Mouse (Mus musculus): ENCODE results near the gene Tmcc3. TPM values are rescaled to one million over a fixed set of nuclear protein-coding genes. Genes with fewer than 3 reads are reported as not detected.

Tmcc3 gene
- polyA plus RNA-seq, 1 experiment from 2014 or later: 42.9 TPM

DNA sequence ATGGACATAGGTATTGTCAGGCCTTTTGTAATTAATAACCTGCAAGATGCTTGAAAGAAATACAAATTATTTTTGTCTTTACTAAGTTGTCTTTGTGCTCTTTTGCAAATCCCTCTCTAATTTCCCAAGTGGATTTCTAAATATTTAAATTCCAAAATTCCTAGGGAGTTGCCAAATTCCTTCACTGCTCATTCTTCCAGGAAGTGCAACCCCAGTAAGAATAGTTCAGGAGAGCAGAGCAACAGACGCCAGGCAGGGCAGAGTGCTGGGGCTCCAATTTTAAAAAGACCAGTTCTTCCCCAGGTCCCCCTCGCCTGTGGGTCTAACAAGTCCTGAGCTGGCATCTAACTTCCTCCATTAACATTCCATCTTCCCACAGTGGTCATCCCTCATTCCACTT, 239.3 kb downstream of the Tmcc3 start:
- H3K79me2 ChIP-seq (ENCODE audit: inconsistent target): no peaks in the 10 kb centered on the region
- no peak overlapping the region for H3K27ac ChIP-seq
- H3K36me3 ChIP-seq (ENCODE audit: inconsistent target): no peaks in the 10 kb centered on the region
- no peak overlapping the region for H3K4me3 ChIP-seq (ENCODE audit: inconsistent target)
- 94% methylated on average over 2 of the region's 2 CpGs for WGBS (ENCODE audit: missing documents)

DNA sequence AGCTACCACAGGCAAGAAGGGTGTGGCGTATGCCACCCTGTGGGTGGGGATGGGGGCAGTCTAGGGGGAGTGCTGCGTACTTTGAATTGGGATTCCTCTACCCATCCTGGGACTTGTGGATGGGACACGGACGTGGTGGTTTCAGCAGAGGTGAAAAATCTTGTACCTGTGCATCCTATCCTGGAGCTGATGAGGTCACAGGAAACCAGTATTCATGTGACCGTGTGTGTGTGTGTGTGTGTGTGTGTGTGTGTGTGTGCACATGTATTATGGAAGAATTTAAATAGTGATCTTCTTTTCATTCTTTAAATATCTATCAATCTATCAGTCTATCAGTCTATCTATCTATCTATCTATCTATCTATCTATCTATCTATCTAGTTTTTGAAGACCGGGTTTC, 239.8 kb downstream of the Tmcc3 start:
- H3K36me3 ChIP-seq (ENCODE audit: inconsistent target): no peaks in the 10 kb centered on the region
- no peaks in the 10 kb centered on the region for H3K79me2 ChIP-seq (ENCODE audit: inconsistent target)
- 89% methylated on average over 6 of the region's 6 CpGs for WGBS (ENCODE audit: missing documents)
- H3K4me3 ChIP-seq (ENCODE audit: inconsistent target): no peak overlapping the region
- H3K27ac ChIP-seq: no peak overlapping the region

DNA sequence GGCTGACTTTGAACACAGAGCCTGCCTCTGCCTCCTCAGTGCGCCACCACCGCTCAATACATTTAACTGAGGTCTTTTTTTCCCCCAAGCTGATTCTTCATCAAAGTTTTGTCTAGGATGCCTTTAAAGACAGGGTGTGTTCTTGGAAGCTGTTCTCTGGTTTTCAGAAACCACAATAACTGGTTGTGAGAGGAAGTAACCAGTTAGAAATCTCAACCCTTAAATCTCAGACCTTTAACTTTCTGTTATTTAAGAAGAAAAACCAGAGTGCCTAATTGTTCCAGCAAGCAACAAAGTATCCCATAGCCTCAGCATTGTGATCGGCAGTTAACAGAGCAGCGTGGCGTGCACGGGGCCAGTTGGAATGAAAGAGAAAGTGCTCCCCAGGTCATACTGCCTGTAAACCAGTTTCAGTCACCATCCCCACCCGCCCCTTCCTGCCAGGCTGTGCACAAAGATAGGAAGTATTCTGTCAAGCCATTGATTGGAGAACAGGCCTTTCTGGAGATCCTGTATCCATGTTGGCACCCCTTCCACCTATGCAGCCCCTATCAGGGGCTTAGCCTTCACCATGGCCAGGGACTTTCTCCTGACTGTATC, 240.3 kb downstream of the Tmcc3 start:
- Histone ChIP-seq H3K79me2 (ENCODE audit: inconsistent target) (no peaks in the 10 kb centered on the region), H3K27ac (peak overlapping the region; percentile 19; the same call in 1 of the 2 replicates), H3K4me3 (ENCODE audit: inconsistent target) (no peak overlapping the region), H3K36me3 (ENCODE audit: inconsistent target) (no peaks in the 10 kb centered on the region)
- WGBS (ENCODE audit: missing documents): 30% methylated on average over 7 of the region's 7 CpGs

DNA sequence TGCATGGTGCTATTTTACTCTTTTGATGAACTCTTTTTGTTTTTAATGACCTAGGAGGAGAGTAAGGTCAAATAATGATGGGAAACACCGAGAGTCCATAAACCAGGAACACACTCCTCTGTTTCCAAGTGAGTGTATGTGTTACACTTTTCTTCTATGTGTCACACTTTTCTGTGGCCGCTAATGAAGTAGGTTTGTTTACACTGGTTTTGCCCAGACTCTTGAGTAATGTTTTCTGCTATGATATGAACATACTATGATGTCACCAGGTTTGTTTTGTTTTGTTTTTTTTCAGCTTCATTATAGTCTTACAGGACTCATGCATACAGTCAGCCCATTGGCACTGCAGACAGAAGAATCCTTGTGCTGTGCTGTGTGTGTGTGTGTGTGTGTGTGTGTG, 243.6 kb downstream of the Tmcc3 start:
- Histone ChIP-seq H3K4me3 (ENCODE audit: inconsistent target) (no peak overlapping the region), H3K27ac (no peak overlapping the region), H3K36me3 (ENCODE audit: inconsistent target) (no peaks in the 10 kb centered on the region), H3K79me2 (ENCODE audit: inconsistent target) (no peaks in the 10 kb centered on the region)
- 96% methylated on average over 2 of the region's 2 CpGs for WGBS (ENCODE audit: missing documents)

DNA sequence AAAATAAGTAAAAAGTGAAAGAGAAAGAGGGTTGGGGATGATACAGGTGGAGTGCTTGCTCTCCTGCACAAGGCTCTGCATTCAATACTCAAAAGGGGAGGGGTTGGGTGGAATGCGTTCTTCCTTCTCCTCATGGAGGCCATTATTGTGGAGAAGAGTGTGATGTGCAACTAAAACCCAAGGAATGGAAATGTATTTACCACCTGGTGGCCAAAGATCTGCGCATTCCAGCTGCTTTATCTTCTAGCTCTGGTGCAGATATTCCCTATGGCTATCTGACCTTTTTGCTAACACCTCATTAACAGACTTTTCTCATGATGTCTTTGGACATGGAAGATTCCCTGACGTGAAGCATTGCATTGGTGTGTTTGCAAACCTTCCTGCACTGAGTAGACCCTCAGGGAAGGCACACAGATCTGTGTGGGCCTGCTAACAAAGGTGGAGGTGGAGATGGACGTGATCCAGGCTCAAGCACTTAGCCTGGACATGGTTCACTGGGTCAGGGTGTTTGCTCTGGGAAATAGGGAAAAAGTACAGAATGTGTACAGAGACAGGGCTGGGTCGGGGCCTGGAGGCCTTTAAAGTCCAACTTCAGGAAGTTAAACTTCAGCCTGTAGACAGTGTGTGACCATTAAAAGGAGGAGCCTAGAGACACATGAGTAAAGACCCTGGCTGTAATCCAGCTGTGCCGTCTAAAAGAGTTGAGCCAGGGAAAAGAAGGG, 245.8 kb downstream of the Tmcc3 start:
- Histone ChIP-seq H3K4me3 (ENCODE audit: inconsistent target) (no peak overlapping the region), H3K36me3 (ENCODE audit: inconsistent target) (no peaks in the 10 kb centered on the region), H3K27ac (no peak overlapping the region), H3K79me2 (ENCODE audit: inconsistent target) (no peaks in the 10 kb centered on the region)
- WGBS (ENCODE audit: missing documents): 90% methylated on average over 6 of the region's 6 CpGs

DNA sequence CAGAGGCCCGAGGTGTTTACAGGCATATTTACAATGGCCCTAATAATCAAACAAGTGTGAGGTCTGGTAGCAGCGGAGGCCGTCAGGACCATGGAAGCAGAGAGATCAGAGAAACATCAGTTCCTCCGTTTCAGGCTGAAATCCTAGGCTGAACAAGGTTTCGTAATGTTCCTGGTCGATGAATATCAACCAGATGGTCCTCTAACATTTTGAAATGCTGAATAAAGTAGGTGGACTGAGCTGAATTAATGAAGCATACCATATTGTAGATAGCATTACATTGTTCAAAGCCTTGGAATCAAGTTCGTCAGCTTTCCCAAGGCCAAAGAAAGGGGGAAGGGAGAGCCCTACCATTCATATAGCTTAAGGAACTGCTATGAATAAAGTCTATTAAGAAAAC, 247.1 kb downstream of the Tmcc3 start:
- Histone ChIP-seq H3K27ac (no peak overlapping the region), H3K79me2 (ENCODE audit: inconsistent target) (no peaks in the 10 kb centered on the region), H3K4me3 (ENCODE audit: inconsistent target) (no peak overlapping the region), H3K36me3 (ENCODE audit: inconsistent target) (no peaks in the 10 kb centered on the region)
- 92% methylated on average over 7 of the region's 7 CpGs for WGBS (ENCODE audit: missing documents)

DNA sequence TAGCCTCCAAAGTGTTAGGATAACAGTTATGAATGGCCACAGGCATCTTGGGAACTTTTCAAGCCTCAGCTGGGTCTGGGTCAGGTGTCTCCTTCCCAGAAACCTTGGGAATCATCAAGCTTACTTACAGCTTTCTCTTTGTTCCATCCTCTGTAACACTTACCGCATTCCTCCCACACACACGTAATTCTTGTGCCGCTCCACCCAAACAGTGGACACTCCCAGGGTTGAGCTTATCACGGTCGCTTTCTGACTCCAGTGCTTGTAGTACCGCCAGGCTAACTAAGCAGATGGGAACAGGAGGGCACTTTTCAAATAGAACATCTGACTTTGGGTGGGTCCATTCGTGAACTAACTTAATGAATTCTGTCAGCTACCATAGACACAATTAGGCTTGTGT, 249.6 kb downstream of the Tmcc3 start:
- Histone ChIP-seq H3K4me3 (ENCODE audit: inconsistent target) (no peak overlapping the region), H3K27ac (no peak overlapping the region), H3K79me2 (ENCODE audit: inconsistent target) (no peaks in the 10 kb centered on the region), H3K36me3 (ENCODE audit: inconsistent target) (peaks cover 8% of the 10 kb centered on the region; the same call in 1 of the 2 replicates)
- 96% methylated on average over 7 of the region's 7 CpGs for WGBS (ENCODE audit: missing documents)

DNA sequence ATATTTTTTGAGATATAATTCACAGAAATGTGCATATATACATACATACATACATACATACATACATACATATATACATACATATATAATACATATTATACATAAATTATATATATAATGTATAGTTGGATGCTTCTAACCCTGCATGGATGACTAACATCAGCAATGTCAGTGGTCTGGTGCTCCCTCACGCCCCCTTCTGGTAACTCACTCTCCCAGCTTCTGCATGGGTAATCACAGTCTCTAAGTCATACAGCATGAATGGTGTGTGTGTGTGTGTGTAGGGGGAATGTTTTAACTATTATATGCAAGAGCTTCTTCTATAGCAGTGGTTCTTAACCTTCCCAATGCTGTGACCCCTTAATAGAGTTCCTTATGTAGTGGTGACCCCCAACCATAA, 250.4 kb downstream of the Tmcc3 start:
- H3K4me3 ChIP-seq (ENCODE audit: inconsistent target): no peak overlapping the region
- WGBS (ENCODE audit: missing documents): 27% methylated on average over 1 of the region's 1 CpGs

DNA sequence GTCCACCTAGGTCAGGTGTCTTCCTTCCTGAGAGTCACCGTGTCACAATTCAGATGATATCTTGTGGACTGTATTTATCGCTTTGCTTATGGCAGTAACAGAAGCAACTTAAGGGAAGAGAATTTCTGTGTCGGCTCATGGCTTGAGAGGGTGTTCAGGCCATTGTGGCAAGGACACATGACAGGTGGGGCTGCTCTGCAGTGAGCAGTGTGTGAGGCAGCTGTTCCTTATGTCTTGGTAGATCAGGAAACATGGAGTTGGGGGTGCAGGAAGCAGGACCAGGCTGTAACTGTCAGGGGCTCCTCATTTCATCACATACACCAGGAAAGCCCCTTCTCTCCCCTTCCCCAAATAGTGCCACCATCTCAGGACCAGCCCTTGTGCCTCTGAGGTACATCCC, 251.2 kb downstream of the Tmcc3 start:
- WGBS (ENCODE audit: missing documents): 92% methylated on average over 3 of the region's 3 CpGs

More for the DNA sequence above, 250.4 kb downstream of the Tmcc3 start:
- H3K79me2 ChIP-seq (ENCODE audit: inconsistent target): no peaks in the 10 kb centered on the region
- H3K36me3 ChIP-seq (ENCODE audit: inconsistent target): peaks cover 13% of the 10 kb centered on the region; the same call in 1 of the 2 replicates
- H3K27ac ChIP-seq: no peak overlapping the region

DNA sequence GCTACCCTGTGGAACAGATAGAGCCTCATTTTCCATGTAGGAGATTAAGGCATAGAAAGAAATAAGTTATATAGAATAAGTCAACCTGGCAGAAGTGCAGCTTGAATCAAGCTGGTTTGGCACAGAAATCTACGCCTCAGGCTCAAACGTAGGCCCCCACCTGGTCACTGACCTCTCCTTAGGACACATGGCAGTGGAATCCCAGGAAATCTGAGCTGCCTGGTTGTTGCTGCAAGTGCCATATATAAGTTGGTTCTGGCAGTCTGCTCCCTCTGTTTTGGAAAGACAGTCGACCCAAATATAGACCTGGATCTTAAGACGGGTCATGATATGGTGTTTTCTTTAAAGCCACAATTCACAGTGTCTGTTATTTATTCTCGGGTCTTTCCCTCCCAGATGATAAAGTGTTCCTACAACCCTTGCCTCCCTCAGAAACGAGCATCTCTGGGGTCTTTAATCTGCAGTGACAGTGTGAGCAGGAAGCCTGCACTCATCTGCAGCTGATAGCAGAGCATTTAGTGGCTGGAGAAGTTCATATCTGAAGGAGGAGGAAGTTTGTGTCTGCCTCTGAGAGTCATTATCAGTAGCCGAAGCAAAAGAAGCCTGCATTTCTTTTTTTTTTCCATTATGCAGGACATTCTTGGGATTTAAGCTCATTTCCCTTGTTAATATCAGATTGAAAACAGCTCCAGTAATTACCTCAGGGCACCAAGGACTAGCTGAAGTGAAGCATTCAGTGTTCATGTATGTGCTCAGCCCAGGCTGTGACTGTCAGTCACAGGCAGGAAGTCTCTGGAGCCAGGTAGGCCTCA, 253.9 kb downstream of the Tmcc3 start:
- Histone ChIP-seq H3K36me3 (ENCODE audit: inconsistent target) (peaks cover 13% of the 10 kb centered on the region; the same call in 1 of the 2 replicates), H3K4me3 (ENCODE audit: inconsistent target) (no peak overlapping the region), H3K27ac (no peak overlapping the region), H3K79me2 (ENCODE audit: inconsistent target) (no peaks in the 10 kb centered on the region)
- 74% methylated on average over 7 of the region's 7 CpGs for WGBS (ENCODE audit: missing documents)

More for the DNA sequence above, 251.2 kb downstream of the Tmcc3 start:
- Histone ChIP-seq H3K79me2 (ENCODE audit: inconsistent target) (no peaks in the 10 kb centered on the region), H3K36me3 (ENCODE audit: inconsistent target) (peaks cover 13% of the 10 kb centered on the region; the same call in 1 of the 2 replicates), H3K4me3 (ENCODE audit: inconsistent target) (no peak overlapping the region), H3K27ac (no peak overlapping the region)

DNA sequence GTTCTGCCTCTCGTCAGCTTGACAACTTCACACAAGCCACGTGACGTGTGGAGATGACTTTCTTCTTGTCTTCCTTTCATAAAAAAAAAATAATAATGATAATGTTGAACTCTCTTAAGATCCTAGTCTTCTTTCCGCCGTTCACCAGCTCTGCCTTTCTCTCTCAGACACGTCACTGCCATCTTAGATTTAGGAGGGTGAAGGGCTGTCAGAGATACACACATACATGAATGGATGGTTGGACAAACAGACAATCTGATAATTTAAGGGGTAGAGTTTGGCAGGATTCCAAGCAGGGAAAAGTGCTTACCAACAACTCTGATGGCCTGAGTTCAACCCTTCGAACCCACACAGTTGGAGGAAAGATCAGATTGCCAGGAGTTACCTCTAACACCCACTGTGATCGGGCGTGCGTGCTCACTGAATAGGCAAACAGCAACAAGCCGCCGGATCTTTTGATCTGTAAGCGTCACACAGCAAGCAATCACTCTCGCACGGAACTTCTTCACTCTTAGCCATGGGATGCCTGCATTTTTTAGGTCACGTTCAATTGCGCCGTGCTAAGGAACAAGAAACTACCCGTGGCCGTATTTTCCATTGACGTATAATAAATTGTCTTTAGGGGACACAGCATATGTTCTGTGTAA, 254.6 kb downstream of the Tmcc3 start:
- Histone ChIP-seq H3K36me3 (ENCODE audit: inconsistent target) (peaks cover 13% of the 10 kb centered on the region; the same call in 1 of the 2 replicates), H3K4me3 (ENCODE audit: inconsistent target) (no peak overlapping the region), H3K79me2 (ENCODE audit: inconsistent target) (no peaks in the 10 kb centered on the region), H3K27ac (no peak overlapping the region)
- WGBS (ENCODE audit: missing documents): 89% methylated on average over 21 of the region's 21 CpGs

DNA sequence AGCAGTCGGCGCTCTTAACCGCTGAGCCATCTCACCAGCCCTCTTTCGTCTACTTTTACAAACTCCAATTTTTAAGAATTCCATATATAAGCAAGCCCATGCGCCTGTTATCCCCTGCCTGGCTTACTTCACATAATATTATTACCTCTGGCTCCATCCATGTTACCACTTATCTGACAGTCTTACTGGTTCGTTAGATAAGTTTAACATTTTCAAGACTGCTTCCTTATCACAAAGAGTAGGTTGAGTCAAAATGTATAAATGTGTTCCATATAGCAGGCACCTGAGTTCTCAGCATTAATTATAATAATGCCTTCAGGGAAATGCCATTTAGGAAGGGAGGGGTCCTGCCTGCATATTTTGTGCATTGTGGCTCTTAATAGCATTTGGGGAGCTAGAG, 255.5 kb downstream of the Tmcc3 start:
- 96% methylated on average over 6 of the region's 6 CpGs for WGBS (ENCODE audit: missing documents)
- no peaks in the 10 kb centered on the region for H3K79me2 ChIP-seq (ENCODE audit: inconsistent target)
- H3K27ac ChIP-seq: no peak overlapping the region
- no peak overlapping the region for H3K4me3 ChIP-seq (ENCODE audit: inconsistent target)
- peaks cover 13% of the 10 kb centered on the region; the same call in 1 of the 2 replicates for H3K36me3 ChIP-seq (ENCODE audit: inconsistent target)

DNA sequence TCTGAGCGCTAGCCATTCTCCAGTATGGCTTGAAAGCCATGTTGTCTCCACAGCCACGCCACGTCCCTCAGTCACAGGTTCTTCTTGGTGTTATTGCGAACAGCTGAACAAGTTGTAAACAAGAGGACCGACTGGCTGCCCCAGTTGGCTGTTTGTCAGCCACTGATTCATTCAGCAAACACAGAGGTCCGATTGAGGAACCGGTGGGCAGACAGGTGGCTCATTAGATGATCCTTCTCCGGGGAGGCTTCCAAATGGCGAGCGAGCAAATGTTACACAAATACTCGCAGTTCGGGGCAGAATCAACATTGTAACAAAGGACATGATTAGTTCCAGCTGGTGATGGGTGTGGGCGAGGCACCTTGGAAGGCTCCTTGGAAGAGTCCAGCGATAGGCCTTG, 256.2 kb downstream of the Tmcc3 start:
- no peak overlapping the region for H3K4me3 ChIP-seq (ENCODE audit: inconsistent target)

DNA sequence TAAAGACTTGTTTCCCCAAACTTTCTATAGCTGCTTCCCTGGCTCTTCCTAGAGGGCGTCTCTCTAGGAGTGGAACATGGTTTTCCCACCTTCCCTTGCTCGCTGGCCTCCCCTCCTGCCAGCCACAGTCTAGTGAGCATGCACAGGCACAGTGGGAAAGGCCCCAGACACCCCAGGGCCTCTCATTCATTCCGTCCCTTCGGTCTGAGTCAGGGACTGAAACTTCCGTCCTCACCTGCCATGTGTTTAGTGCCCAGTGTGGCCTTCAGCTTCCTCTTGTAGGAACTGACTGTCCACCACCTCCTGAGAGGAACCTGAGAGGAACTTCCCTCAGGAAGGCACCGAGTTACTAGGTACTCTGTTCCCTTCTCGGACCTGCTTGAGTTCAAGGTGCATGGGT, 257.1 kb downstream of the Tmcc3 start:
- Histone ChIP-seq H3K4me3 (ENCODE audit: inconsistent target) (no peak overlapping the region), H3K79me2 (ENCODE audit: inconsistent target) (no peaks in the 10 kb centered on the region), H3K36me3 (ENCODE audit: inconsistent target) (peaks cover 13% of the 10 kb centered on the region; the same call in 1 of the 2 replicates), H3K27ac (no peak overlapping the region)
- 80% methylated on average over 7 of the region's 7 CpGs for WGBS (ENCODE audit: missing documents)

More for the DNA sequence above, 256.2 kb downstream of the Tmcc3 start:
- H3K79me2 ChIP-seq (ENCODE audit: inconsistent target): no peaks in the 10 kb centered on the region
- WGBS (ENCODE audit: missing documents): 90% methylated on average over 14 of the region's 14 CpGs
- peaks cover 13% of the 10 kb centered on the region; the same call in 1 of the 2 replicates for H3K36me3 ChIP-seq (ENCODE audit: inconsistent target)
- H3K27ac ChIP-seq: no peak overlapping the region
